Mouse (Mus musculus): ENCODE measurements at regions not wholly inside any gene's neighbourhood (a gene's known extent, or its start where the extent isn't known, plus 50 kb on each side); places are given as distances from the start of the nearest gene placed in this dataset.

DNA sequence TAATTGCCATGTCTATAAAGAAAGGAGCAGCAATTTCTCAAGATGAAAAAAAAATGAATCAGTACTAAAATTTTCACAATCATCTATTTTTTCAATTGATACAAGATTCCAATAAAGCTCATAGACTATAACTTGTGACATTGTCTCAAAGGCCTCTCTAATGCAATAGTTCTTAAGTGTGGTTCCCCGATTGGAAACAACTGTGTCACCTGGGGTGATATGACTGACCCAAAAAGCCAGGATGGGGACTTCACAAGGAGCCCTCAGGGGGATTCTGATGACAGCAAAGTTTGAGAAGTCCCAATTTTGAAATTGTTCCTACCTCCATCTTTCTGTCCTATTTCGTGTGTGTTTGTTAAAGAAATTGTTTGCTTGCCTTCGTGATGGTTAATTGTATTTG lies 143.3 kb upstream of the Fndc3a start:
- DNase-seq (ENCODE audit: low spot score): no peak

DNA sequence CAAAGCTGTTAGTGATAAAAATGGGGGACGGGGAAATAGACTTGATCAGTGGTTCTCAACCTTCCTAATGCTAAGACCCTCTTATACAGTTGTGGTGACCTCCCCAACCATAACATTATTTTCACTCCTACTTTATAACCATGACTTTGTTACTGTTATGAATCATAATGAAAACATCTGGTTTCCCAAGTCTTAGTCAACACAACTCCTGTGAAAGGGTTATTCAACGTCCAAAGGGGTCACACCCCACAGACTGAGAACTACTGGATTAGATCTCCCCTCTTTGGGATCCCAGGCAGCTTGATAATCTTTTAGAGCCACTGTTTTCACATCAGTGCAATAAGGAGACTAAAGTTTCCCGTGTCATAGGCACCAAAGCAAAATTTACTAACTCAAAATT lies 141.1 kb upstream of the Fndc3a start:
- no peak for DNase-seq (ENCODE audit: low spot score)

- DNase-seq (ENCODE audit: low spot score): no peak
Observed at GRCm38 (mm10) chr14:72848271-72848955, 138.6 kb upstream of the Fndc3a start.

DNA sequence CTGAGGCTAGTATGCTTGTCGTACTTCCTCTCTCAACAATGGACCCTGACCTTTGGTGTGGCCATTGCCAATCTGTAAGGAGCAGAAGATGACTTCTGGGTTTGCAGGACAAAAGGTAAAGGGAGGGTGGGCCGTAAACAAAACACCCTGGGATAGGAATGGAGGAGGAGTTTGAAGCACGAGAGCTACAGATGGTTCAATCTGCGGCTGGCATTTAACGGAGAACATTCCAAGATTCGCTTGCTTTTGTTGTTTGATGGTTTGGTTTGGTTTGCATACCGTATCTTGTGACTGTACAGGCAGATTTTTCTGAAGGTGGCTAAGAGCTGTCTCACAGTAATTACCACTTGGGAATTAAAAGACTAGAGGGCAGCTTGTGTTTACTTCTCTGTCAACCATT lies 137.7 kb upstream of the Fndc3a start:
- no peak for DNase-seq (ENCODE audit: low spot score)

GRCm38 (mm10) chr14:72845621-72846440 lies 136.0 kb upstream of the Fndc3a start:
- DNase-seq (ENCODE audit: low spot score): no peak

DNA sequence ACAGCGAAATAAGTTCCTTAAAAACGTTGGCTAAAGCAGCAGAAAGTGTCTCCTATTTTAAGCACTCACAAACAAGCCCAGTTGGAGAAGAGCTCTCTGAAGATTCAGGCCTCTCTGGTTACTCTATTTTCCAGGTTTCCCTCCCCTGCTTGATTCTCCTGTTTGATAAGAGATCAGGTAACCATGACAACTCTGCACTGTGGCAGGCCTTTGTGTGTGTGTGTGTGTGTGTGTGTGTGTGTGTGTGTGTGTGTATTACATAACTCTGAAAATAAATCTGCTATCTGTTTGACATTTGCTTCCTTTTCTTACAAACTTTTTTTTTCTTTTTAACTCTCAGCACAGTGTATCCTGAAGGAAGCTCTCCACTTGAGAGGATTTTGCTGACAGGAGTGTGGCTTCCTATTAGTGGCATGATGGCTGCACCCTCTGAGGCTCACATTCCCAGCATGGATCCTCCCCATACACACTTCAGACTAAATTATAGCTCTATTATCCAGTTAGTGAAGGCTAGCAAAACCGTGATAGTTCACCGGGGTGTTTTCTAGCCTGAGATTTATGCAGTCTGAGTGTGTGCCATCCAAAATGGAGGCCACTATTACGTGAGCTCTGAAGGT lies 135.1 kb upstream of the Fndc3a start:
- no peak for DNase-seq (ENCODE audit: low spot score)

DNA sequence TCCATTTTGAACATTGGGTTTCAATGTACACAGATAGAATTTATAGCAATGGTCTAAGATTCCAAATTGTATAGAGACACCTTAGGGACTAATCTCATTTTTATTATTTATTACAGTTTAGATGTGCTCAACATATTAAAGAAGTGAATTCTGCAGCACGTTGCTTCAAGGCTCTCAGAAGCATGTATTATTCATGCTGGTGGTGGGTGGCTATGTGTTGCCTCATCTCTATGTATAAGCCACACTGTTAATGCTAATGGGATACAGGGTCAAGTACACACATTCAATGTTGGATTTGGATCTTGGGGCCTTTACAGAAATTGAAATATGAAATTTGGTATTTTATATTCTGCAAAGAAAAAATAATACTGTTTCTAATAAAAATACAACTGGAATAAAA lies 131.9 kb upstream of the Fndc3a start:
- no peak for DNase-seq (ENCODE audit: low spot score)

- no peak for DNase-seq (ENCODE audit: low spot score)
Observed at GRCm38 (mm10) chr14:72835158-72835557, 125.4 kb upstream of the Fndc3a start.

- no peak for DNase-seq (ENCODE audit: low spot score)
Observed at GRCm38 (mm10) chr14:72829261-72829660, 119.5 kb upstream of the Fndc3a start.

- no peak for DNase-seq (ENCODE audit: low spot score)
Observed at GRCm38 (mm10) chr14:72825549-72825948, 115.7 kb upstream of the Fndc3a start.

DNA sequence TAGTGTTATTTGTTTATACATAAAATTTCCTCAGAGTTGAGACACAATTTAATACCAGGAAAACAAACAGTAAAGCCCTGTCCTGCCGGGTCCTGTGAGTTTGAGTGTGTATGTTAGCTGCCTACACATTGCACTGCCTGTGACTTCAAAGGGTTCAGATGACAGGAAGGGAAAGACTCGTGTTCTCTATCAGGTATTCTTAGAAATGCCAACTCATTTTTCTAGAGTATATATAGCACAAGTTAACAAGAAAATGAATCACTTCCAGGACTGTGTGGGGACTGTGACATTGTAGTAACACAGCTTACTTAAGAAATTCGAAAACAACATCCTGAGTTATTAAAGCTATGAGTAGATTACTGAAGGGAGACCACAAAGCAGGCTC lies 112.4 kb upstream of the Fndc3a start:
- no peak for DNase-seq (ENCODE audit: low spot score)

- DNase-seq (ENCODE audit: low spot score): no peak
Observed at GRCm38 (mm10) chr14:72821517-72822230, 111.9 kb upstream of the Fndc3a start.

GRCm38 (mm10) chr14:72819037-72819436 lies 109.2 kb upstream of the Fndc3a start:
- DNase-seq (ENCODE audit: low spot score): no peak

- no peak for DNase-seq (ENCODE audit: low spot score)
Observed at GRCm38 (mm10) chr14:72817764-72818163, 108.0 kb upstream of the Fndc3a start.

- DNase-seq (ENCODE audit: low spot score): no peak
Observed at GRCm38 (mm10) chr14:72816847-72817246, 107.0 kb upstream of the Fndc3a start.

GRCm38 (mm10) chr14:72809138-72809537 lies 99.3 kb upstream of the Fndc3a start:
- no peak for DNase-seq (ENCODE audit: low spot score)

GRCm38 (mm10) chr14:72807947-72808346 lies 98.1 kb upstream of the Fndc3a start:
- DNase-seq (ENCODE audit: low spot score): no peak

DNA sequence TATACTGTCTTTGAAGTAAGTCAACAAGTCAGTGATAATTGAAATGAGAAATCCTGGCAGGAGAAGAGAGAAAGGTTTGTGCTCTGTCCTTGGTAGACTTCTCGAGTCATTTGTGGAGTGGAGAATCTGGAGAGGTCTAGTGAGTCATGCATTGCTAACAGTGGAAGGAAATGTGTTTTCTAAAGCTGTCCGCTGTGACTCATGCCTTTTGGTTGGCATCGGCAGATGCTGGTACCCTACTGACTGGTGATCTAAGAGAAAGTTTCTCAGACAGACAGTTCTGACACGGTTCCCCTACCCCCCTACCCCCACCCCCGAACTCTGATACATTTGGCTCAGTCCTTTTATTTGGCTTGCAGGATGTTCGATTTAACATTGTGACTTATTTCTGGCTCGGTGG lies 97.5 kb upstream of the Fndc3a start:
- DNase-seq (ENCODE audit: low spot score): no peak

DNA sequence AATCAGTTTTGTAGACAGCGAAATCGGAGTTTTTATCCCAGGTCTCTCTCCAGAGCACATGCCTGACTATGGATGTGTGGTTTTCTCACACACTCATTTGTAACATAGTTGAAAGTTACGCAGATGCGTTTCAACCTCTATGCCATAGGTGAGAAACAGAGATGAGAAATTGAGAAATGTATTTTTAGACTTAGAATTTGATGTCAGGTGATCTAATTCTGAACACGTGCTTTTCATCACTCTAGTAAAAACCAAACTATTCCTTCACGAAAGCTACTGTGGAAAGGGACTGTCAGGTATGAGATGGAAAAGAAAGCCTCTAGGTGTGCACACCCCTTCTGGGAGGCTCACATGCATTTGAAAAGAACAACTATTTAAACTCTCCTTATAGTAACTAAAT lies 96.8 kb upstream of the Fndc3a start:
- no peak for DNase-seq (ENCODE audit: low spot score)

DNA sequence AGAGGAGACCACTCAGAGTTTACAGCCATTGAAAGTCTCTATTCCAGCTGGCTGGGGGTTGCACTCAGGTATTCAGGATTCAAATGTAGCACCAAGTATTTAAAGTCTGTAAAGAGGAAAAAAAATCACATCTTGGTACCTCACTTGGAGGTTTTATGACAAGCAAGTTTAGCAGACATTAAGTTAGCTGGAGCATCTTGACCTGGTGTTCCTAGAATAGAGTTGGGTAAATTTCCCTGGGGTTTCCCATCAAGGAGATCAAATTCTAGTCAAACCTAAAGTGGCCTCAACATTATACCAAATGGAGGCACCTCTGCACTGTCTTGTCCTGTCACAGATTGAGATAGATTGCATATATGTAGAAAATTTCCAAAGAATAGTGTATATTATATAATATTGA lies 93.8 kb upstream of the Fndc3a start:
- no peak for DNase-seq (ENCODE audit: low spot score)

GRCm38 (mm10) chr14:72790654-72791053 lies 80.9 kb upstream of the Fndc3a start:
- no peak for DNase-seq (ENCODE audit: low spot score)

DNA sequence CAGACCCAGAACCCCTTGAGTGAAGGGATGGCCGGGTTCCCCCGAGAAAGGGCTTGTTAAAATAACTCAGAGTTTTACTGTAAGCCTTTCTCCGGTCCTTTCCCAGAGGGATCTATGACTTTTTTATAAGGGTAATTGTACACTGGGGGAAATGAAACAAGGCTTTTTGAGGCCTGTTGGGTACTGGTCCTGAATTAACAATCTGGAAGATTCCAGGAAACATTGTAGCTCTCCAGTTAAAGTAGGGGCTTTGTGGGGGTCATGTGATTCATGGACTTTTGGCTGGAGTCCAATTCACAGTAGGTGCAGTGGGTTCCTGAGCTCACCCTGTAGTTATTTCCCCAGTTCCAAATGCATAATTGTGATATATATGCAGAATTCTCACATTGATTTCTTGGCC lies 77.1 kb upstream of the Fndc3a start:
- no peak for DNase-seq (ENCODE audit: low spot score)
